Mouse (Mus musculus): ENCODE measurements around the gene Mlph. TPM values are rescaled to one million over a fixed set of nuclear protein-coding genes. Genes with fewer than 3 reads are reported as not detected.
A peak's percentile ranks its signal among the peaks of the same experiment; 100 is the strongest.

Mlph gene
- polyA plus RNA-seq, 1 experiment: 0.58 TPM

DNA sequence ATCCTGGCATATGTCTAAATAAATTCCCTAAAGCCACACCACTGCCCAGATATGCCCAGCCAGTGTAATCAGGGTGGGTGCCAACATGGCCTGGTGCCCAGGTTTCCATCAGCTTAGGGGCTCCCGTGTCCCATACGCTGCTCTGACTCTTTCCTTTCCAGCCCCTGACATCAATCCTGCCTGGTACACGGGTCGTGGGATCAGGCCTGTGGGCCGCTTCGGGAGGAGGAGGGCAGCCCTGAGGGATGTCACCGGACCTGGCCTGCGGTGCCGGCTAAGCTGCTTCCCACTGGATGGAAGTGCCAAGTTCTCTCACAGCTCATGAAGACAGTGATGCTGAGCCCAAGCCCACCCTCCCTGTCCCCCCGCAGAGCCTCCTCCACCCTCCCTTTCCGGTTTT, 38.8 kb downstream of the Mlph start:
- H3K4me3 ChIP-seq (ENCODE audit: insufficient read depth, low read length): no peak overlapping the region
- TF ChIP-seq CTCF (IDR thresholded peaks at IDR 0.05; ENCODE audit: extremely low read depth, insufficient read depth, low read length): no peak
- TF ChIP-seq POLR2A (IDR thresholded peaks at IDR 0.05; ENCODE audit: extremely low read depth, insufficient read depth, low read length): no peak
- H3K27ac ChIP-seq (ENCODE audit: insufficient read depth, low read length): no peak overlapping the region
- no peaks in the 10 kb centered on the region for H3K4me1 ChIP-seq (ENCODE audit: control insufficient read depth, insufficient read depth, low read length)

DNA sequence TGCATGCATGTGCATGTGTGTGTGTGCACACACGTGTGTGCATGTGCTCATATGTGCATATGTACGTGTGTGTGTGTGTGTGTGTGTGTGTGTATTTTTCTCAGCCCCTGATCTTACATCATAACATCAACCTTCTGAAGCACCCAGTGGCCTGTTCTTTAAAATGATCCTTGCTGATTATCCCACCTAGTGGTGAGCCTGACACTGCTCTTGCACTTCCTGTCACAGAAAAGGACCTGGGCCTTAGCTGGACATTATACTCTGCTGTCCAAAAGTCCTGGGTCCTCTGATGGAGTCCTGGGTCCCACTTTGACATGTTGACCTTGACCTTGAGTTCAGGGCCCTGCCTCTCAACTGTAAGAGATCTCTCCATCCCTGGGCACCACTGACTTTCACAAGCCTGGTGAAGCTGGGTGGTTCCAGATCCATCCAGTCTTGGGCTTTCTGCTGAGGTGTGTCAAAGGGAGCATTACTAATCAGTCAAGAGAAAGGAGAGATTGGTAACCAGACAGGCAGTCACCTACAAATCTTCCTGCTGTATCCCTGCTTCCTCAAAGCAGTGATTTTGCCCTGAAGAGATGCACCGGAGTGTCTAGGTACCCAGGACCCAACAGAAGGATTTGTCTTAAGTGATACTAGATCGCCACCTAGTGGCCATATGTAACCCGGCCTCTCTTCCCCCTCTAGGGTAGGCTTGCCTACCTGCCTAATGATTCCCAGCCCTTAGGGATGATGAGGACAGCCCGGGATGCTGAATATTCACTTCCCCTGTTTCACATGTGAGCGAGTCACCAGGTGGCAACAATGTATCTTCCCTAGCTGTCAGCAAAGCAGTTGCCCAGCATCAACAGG, 41.6 kb downstream of the Mlph start:
- H3K4me3 ChIP-seq (ENCODE audit: insufficient read depth, low read length): no peak overlapping the region
- no peak overlapping the region for H3K27ac ChIP-seq (ENCODE audit: insufficient read depth, low read length)
- H3K4me1 ChIP-seq (ENCODE audit: control insufficient read depth, insufficient read depth, low read length): no peaks in the 10 kb centered on the region
- TF ChIP-seq CTCF (IDR thresholded peaks at IDR 0.05; ENCODE audit: extremely low read depth, insufficient read depth, low read length) (peak; percentile 82), POLR2A (IDR thresholded peaks at IDR 0.05; ENCODE audit: extremely low read depth, insufficient read depth, low read length) (no peak)

DNA sequence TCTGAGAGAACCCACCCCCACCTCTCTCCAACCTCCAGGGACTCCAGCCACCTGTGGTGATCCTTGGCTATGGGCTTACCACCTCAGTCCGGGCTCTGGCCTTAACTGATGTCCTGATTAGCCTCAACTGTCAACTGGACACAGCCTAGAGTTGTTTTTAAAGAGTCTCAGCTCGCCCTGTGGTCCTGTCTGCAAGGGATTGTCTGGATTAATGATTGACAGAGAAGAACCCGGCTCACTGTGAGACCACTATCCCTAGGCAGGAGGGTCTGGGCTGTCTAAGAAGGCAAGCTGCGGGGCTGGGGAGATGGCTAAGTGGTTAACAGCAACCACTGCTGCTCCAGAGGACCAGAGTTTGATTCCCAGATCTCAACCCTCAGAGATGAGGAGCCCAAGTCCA, 47.6 kb downstream of the Mlph start:
- Histone ChIP-seq H3K4me1 (ENCODE audit: control insufficient read depth, insufficient read depth, low read length) (peaks cover 2% of the 10 kb centered on the region; the same call in 1 of the 2 replicates), H3K4me3 (ENCODE audit: insufficient read depth, low read length) (no peak overlapping the region), H3K27ac (ENCODE audit: insufficient read depth, low read length) (no peak overlapping the region)
- TF ChIP-seq POLR2A (IDR thresholded peaks at IDR 0.05; ENCODE audit: extremely low read depth, insufficient read depth, low read length) (no peak), CTCF (IDR thresholded peaks at IDR 0.05; ENCODE audit: extremely low read depth, insufficient read depth, low read length) (no peak)

DNA sequence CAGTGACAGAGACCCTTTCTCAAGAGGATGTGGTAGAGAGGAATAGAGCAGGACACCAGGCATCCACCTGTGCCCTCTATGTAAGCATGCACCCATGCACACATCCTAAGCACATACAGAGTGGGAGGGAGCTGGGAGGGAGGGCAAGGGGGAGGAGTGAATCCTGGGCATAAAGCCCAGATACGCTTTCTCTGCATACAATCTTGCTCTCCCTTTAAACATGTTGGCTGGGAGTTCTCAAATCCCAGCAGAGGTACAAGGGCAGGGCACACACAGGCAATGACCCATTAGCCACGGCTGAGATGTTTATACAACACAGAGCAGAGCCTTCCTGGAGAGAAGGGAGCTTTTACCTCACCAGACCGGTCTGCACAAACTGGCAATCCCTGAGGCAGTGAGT, 48.1 kb downstream of the Mlph start:
- Histone ChIP-seq H3K27ac (ENCODE audit: insufficient read depth, low read length) (no peak overlapping the region), H3K4me3 (ENCODE audit: insufficient read depth, low read length) (no peak overlapping the region), H3K4me1 (ENCODE audit: control insufficient read depth, insufficient read depth, low read length) (peaks cover 2% of the 10 kb centered on the region; the same call in 1 of the 2 replicates)
- TF ChIP-seq POLR2A (IDR thresholded peaks at IDR 0.05; ENCODE audit: extremely low read depth, insufficient read depth, low read length) (no peak), CTCF (IDR thresholded peaks at IDR 0.05; ENCODE audit: extremely low read depth, insufficient read depth, low read length) (no peak)

DNA sequence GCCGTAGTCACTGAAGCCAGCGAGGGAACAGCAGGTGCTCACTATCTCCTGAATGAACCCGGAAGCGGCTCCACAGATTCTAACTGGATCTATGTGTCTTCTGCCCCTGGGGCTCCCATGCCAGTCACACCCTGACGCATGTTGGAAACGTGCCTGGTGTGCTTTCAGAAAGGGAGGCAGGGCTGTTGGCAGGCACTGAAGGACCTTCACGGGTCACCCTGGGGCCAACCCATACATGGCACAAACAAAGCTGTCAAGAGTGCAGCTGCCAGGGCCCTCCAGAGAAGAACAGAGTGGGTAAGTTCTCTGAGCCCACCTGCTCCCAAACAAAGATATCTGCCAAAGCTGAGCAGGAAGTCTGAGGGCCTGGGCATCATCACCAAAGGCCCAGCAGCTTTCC, 52.7 kb downstream of the Mlph start:
- Histone ChIP-seq H3K4me1 (ENCODE audit: control insufficient read depth, insufficient read depth, low read length) (peaks cover 7% of the 10 kb centered on the region), H3K4me3 (ENCODE audit: insufficient read depth, low read length) (no peak overlapping the region), H3K27ac (ENCODE audit: insufficient read depth, low read length) (no peak overlapping the region)
- no peak for TF ChIP-seq POLR2A (IDR thresholded peaks at IDR 0.05; ENCODE audit: extremely low read depth, insufficient read depth, low read length)
- TF ChIP-seq CTCF (IDR thresholded peaks at IDR 0.05; ENCODE audit: extremely low read depth, insufficient read depth, low read length): no peak

DNA sequence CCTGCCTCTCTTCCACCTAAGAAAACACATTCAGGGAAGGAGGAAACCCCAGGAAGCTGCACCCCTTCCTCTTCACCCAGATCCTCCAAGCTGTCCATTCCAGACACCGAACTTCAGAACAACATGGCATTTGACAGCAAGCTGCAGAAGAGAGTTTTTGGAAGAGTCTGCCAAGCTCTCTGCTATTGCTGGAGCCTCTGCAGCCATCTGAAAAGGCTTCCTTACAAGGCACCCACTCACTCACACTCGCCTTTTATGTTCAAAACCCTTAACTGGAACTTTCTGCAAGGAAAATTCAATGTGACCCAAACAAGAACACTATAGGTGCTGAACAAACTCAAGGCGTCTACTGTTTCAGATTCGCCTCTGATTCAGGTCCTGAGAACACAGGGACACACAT, 53.8 kb downstream of the Mlph start:
- peaks cover 5% of the 10 kb centered on the region for H3K4me1 ChIP-seq (ENCODE audit: control insufficient read depth, insufficient read depth, low read length)
- no peak overlapping the region for H3K27ac ChIP-seq (ENCODE audit: insufficient read depth, low read length)
- H3K4me3 ChIP-seq (ENCODE audit: insufficient read depth, low read length): no peak overlapping the region
- TF ChIP-seq POLR2A (IDR thresholded peaks at IDR 0.05; ENCODE audit: extremely low read depth, insufficient read depth, low read length) (no peak), CTCF (IDR thresholded peaks at IDR 0.05; ENCODE audit: extremely low read depth, insufficient read depth, low read length) (no peak)

DNA sequence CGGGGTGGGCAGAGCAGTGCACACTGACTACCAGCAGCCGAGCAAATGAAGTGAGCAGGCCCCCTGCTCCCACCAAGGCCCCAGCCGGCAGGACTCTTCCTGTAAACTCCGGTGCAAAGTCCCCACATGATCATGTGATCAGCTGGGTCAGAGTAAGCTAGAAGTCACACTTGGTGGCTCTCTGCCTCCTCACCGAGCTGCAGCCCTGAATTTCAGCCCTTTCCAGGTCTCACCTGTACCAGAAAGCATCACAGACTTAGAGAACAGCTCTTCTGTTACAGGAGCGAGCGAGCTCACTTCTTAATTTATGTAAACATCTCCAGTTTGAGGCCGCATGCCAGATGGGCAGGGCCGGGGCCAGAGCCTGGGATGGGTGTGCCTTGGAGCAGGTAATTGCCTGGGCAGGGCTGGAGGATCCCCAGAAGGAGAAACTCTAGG, 54.5 kb downstream of the Mlph start, which contains the start of gene Rab17:
Gene Rab17 (minus strand): TSS at position 315 of the 438 bp plus-strand sequence.
- no peak for TF ChIP-seq POLR2A (IDR thresholded peaks at IDR 0.05; ENCODE audit: extremely low read depth, insufficient read depth, low read length)
- no peak for TF ChIP-seq CTCF (IDR thresholded peaks at IDR 0.05; ENCODE audit: extremely low read depth, insufficient read depth, low read length)
- Histone ChIP-seq H3K27ac (ENCODE audit: insufficient read depth, low read length) (no peak within 1 kb of the TSS), H3K4me1 (ENCODE audit: control insufficient read depth, insufficient read depth, low read length) (peaks cover 8% of the 10 kb centered on the region), H3K4me3 (ENCODE audit: insufficient read depth, low read length) (no peak within 1 kb of the TSS)

DNA sequence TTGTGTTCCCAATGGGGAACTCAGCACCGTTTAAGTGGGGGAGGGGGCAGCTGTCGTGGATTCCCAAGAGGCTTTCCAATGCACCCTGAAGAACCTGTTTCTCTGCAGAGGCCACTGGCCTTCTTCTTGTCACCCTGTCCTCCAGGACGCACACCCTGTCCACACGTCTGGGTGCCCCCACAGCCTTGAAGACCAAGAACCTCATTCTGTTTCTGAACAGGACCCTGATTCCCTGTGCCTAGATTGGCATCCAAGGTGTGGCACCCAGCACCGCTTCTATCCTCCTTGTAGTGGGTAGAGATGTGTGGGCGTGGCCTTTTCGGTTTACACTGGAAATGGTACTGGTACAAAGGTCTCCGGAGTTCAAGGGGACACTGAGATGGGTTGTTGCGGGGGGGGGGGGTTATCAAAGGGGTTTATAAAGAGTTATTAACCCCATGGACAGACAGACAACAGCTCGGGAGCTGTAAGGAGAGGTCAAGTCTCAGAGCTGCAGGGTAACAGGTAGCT, 55.1 kb downstream of the Mlph start:
- no peak for TF ChIP-seq POLR2A (IDR thresholded peaks at IDR 0.05; ENCODE audit: extremely low read depth, insufficient read depth, low read length)
- H3K4me1 ChIP-seq (ENCODE audit: control insufficient read depth, insufficient read depth, low read length): peaks cover 8% of the 10 kb centered on the region
- H3K27ac ChIP-seq (ENCODE audit: insufficient read depth, low read length): no peak overlapping the region
- H3K4me3 ChIP-seq (ENCODE audit: insufficient read depth, low read length): no peak overlapping the region

DNA sequence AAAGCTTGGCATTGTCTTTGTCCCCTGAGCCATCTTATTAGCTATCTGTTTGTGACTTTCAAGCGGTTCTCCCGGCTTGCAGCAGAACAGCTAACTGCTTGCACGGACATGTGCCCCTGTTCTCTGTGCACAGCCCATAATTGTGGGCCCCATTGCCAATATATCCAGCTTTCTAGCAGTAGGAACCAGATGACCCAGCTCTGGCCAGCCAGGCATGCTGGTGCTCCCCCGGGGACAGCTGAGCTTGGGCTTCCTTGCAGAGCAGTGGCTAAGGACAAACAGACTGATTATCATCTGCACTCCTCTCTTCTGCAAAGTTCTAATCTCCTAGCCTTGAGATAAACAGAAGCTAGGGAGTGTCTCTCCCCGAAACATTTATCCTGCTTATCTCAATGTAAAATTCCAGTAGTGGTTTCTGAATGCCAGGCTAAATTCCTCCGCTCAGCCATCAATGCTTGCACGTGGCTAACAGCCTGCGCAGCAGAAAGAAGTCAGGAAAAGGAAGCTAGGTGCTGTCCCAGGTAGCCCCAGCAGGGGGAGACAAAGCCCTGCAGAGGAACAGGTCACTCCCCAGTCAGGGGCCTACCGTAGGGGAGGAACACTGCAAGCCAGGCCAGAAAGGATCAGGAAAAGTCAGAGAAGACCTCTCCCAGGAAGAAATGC, 58.2 kb downstream of the Mlph start:
- H3K4me3 ChIP-seq (ENCODE audit: insufficient read depth, low read length): no peak overlapping the region
- TF ChIP-seq CTCF (IDR thresholded peaks at IDR 0.05; ENCODE audit: extremely low read depth, insufficient read depth, low read length) (peak; percentile 95), POLR2A (IDR thresholded peaks at IDR 0.05; ENCODE audit: extremely low read depth, insufficient read depth, low read length) (no peak)

DNA sequence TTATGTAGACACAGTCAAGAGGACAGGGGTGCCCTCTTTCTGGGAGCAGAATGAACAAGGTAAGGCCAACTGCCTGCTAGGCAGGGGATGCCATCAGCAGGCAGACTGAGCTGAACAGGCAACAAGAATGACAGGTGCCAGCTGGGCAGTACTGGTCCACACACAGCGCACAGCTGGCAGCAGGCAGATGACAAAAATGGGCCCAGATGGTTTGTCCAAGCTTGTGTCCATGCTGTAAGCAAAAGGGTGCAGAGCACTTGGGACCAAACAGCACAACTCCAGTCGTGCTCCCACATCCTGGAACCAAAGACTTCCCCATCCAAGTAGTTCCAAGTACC, 58.7 kb downstream of the Mlph start:
- no peak overlapping the region for H3K4me3 ChIP-seq (ENCODE audit: insufficient read depth, low read length)
- TF ChIP-seq POLR2A (IDR thresholded peaks at IDR 0.05; ENCODE audit: extremely low read depth, insufficient read depth, low read length) (no peak), CTCF (IDR thresholded peaks at IDR 0.05; ENCODE audit: extremely low read depth, insufficient read depth, low read length) (no peak)
- no peak overlapping the region for H3K27ac ChIP-seq (ENCODE audit: insufficient read depth, low read length)
- H3K4me1 ChIP-seq (ENCODE audit: control insufficient read depth, insufficient read depth, low read length): peaks cover 10% of the 10 kb centered on the region

More for the DNA sequence above, 58.2 kb downstream of the Mlph start:
- peaks cover 13% of the 10 kb centered on the region for H3K4me1 ChIP-seq (ENCODE audit: control insufficient read depth, insufficient read depth, low read length)
- no peak overlapping the region for H3K27ac ChIP-seq (ENCODE audit: insufficient read depth, low read length)
